19 mouse cellular contexts compared by ENCODE assay signal in genomic region chr14:85897890-85898289, GRCm38 (mm10).
DNase-seq lines count a peak whose midpoint lies in the region; ATAC-seq and TF ChIP-seq lines count a peak whose summit lies in the region.
"Had no signal": no experiment of that assay in that cellular context is flagged by ENCODE, and none has a peak within 500 bp of the region (broad histone marks: within the 10 kb centered on the region; RNA-seq: fewer than 3 reads in every experiment).

No protein-coding gene starts in this region.

- no peak overlapping the region for H3K27ac ChIP-seq in forebrain, embryonic 14.5 days (ENCODE audit: low read depth, low read length)
- H3K27ac ChIP-seq in forebrain, embryonic 13.5 days, result no peak overlapping the region
- no peak overlapping the region for H3K27ac ChIP-seq in intestine, postnatal 0 days (ENCODE audit: low read depth, low read length)
- no peak overlapping the region for H3K27ac ChIP-seq in intestine, embryonic 15.5 days
- H3K27ac ChIP-seq: embryonic facial prominence, embryonic 13.5 days; macrophage; midbrain, embryonic 15.5 days had no signal

- no peak overlapping the region for H3K9ac ChIP-seq in forebrain, embryonic 14.5 days (ENCODE audit: low read length)
- no peak overlapping the region for H3K9ac ChIP-seq in forebrain, embryonic 13.5 days
- H3K9ac ChIP-seq in intestine, postnatal 0 days (ENCODE audit: low read depth, low read length), result no peak overlapping the region
- no peak overlapping the region for H3K9ac ChIP-seq in intestine, embryonic 15.5 days
- H3K9ac ChIP-seq: embryonic facial prominence, embryonic 13.5 days; liver, postnatal 0 days; midbrain, embryonic 15.5 days had no signal

- ATAC-seq in forebrain, embryonic 14.5 days, result no peak
- no peak for ATAC-seq in forebrain, embryonic 13.5 days
- no peak for ATAC-seq in intestine, postnatal 0 days
- ATAC-seq in intestine, embryonic 15.5 days, result no peak
- ATAC-seq: liver, postnatal 0 days; midbrain, embryonic 15.5 days had no signal

- 95% methylated on average over 1 of the region's 1 CpGs for WGBS in forebrain, embryonic 14.5 days
- 92% methylated on average over 1 of the region's 1 CpGs for WGBS in forebrain, embryonic 13.5 days
- 86% methylated on average over 1 of the region's 1 CpGs for WGBS in intestine, postnatal 0 days
- 94% methylated on average over 1 of the region's 1 CpGs for WGBS in intestine, embryonic 15.5 days

- no peak overlapping the region for H3K4me2 ChIP-seq in forebrain, embryonic 14.5 days (ENCODE audit: low read length)
- H3K4me2 ChIP-seq in forebrain, embryonic 13.5 days, result no peak overlapping the region
- no peak overlapping the region for H3K4me2 ChIP-seq in intestine, postnatal 0 days (replicated peaks; ENCODE audit: low read depth)
- H3K4me2 ChIP-seq in intestine, embryonic 15.5 days (replicated peaks), result no peak overlapping the region
- H3K4me2 ChIP-seq: embryonic facial prominence, embryonic 13.5 days; midbrain, embryonic 15.5 days had no signal

- no peaks in the 10 kb centered on the region for H3K27me3 ChIP-seq in forebrain, embryonic 14.5 days (replicated peaks; ENCODE audit: control insufficient read depth, insufficient read depth, low read length)
- no peaks in the 10 kb centered on the region for H3K27me3 ChIP-seq in forebrain, embryonic 13.5 days
- H3K27me3 ChIP-seq in intestine, postnatal 0 days (replicated peaks; ENCODE audit: control insufficient read depth, insufficient read depth, low read length), result no peaks in the 10 kb centered on the region
- H3K27me3 ChIP-seq in intestine, embryonic 15.5 days (replicated peaks), result no peaks in the 10 kb centered on the region
- H3K27me3 ChIP-seq: embryonic facial prominence, embryonic 13.5 days; midbrain, embryonic 15.5 days had no signal

- H3K4me3 ChIP-seq in forebrain, embryonic 14.5 days (ENCODE audit: low read depth, low read length), result no peak overlapping the region
- no peak overlapping the region for H3K4me3 ChIP-seq in forebrain, embryonic 13.5 days
- H3K4me3 ChIP-seq in intestine, postnatal 0 days (ENCODE audit: low read depth, low read length), result no peak overlapping the region
- no peak overlapping the region for H3K4me3 ChIP-seq in intestine, embryonic 15.5 days (replicated peaks)
- H3K4me3 ChIP-seq: embryonic facial prominence, embryonic 13.5 days; midbrain, embryonic 15.5 days had no signal

- peak; percentile 26; the same call in 1 of the 2 replicates for TF ChIP-seq CTCF in intestine, postnatal 0 days (IDR thresholded peaks at IDR 0.05; ENCODE audit: low read depth)

- no peaks in the 10 kb centered on the region for H3K9me3 ChIP-seq in forebrain, embryonic 14.5 days (replicated peaks; ENCODE audit: control insufficient read depth, low read length)
- H3K9me3 ChIP-seq in forebrain, embryonic 13.5 days (replicated peaks), result no peaks in the 10 kb centered on the region
- no peaks in the 10 kb centered on the region for H3K9me3 ChIP-seq in intestine, postnatal 0 days (ENCODE audit: control insufficient read depth)
- H3K9me3 ChIP-seq in intestine, embryonic 15.5 days, result no peaks in the 10 kb centered on the region
- H3K9me3 ChIP-seq: embryonic facial prominence, embryonic 13.5 days; G1E; midbrain, embryonic 15.5 days had no signal

- H3K36me3 ChIP-seq in forebrain, embryonic 14.5 days (ENCODE audit: control insufficient read depth, insufficient read depth, low read length), result no peaks in the 10 kb centered on the region
- no peaks in the 10 kb centered on the region for H3K36me3 ChIP-seq in forebrain, embryonic 13.5 days (ENCODE audit: poor library complexity, severe bottlenecking)
- H3K36me3 ChIP-seq in intestine, postnatal 0 days (ENCODE audit: control insufficient read depth, insufficient read depth), result no peaks in the 10 kb centered on the region
- no peaks in the 10 kb centered on the region for H3K36me3 ChIP-seq in intestine, embryonic 15.5 days
- H3K36me3 ChIP-seq: embryonic facial prominence, embryonic 13.5 days; G1E; midbrain, embryonic 15.5 days had no signal

- DNase-seq in forebrain, embryonic 14.5 days (ENCODE audit: low spot score), result peak; percentile 42
- peak; percentile 12 for DNase-seq in retina, embryonic 14.5 days (ENCODE audit: low spot score)
- no peak for DNase-seq in retina, postnatal 1 day
- DNase-seq in telencephalon, adult 2 months (ENCODE audit: low read depth, low spot score), result peak; percentile 19
- no peak for DNase-seq in urinary bladder, adult 18-20 months (ENCODE audit: low spot score in 2 of 2)
- DNase-seq: cerebellum, postnatal 25 days; heart, adult 11 months; kidney, adult 11 months; kidney, postnatal 36 days; liver; liver, postnatal 0 days; thymus, postnatal 14 days had no signal

- H3K4me1 ChIP-seq in forebrain, embryonic 14.5 days (ENCODE audit: control insufficient read depth, insufficient read depth, low read length), result no peaks in the 10 kb centered on the region
- H3K4me1 ChIP-seq in forebrain, embryonic 13.5 days, result no peaks in the 10 kb centered on the region
- H3K4me1 ChIP-seq in intestine, postnatal 0 days (replicated peaks; ENCODE audit: control insufficient read depth, insufficient read depth, low read length), result no peaks in the 10 kb centered on the region
- H3K4me1 ChIP-seq in intestine, embryonic 15.5 days (replicated peaks), result no peaks in the 10 kb centered on the region
- H3K4me1 ChIP-seq: embryonic facial prominence, embryonic 13.5 days; midbrain, embryonic 15.5 days had no signal

Comparison
In these comparisons a context has a peak if more than half of its experiments do, and no peak if none do; other contexts are left out.
1. DNase-seq: peak in forebrain, embryonic 14.5 days (single experiment), retina, embryonic 14.5 days (single experiment) and telencephalon, adult 2 months (single experiment); none in retina, postnatal 1 day (single experiment) and urinary bladder, adult 18-20 months (0 of 2).